Mouse (Mus musculus) neural tube, embryonic 10.5 days (tissue): ENCODE measurements around the gene Fyn.

Source experiments
- DNase-seq: peaks from one replicate; pipeline ENCODE4 v3.0.0-alpha.2; 2017; ENCODE audit warnings: low spot score; ENCODE audit errors: extremely low spot score

Gene Fyn

GRCm38 (mm10) chr10:39563552-39564223, 195.0 kb downstream of the Fyn start:
- DNase-seq: no peak

DNA sequence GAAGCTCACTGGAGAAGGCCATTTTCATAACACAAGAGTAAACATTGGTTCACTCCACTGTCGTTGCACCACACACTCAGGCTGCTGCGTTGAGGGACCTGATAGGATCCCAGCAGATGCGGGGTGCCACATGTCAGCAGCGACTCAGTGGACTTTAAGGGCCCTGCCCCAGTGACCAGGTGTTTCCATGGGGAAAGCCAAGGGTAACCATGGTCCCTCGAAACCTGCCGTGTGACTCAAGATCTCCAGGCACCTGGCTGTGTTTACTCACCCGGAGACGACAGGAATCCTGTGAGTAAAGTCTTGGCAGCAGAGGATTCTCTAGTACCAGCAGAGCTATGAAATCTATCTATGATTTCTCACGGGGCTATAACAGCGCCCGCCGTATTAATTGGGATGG, 198.2 kb downstream of the Fyn start:
- no peak for DNase-seq

DNA sequence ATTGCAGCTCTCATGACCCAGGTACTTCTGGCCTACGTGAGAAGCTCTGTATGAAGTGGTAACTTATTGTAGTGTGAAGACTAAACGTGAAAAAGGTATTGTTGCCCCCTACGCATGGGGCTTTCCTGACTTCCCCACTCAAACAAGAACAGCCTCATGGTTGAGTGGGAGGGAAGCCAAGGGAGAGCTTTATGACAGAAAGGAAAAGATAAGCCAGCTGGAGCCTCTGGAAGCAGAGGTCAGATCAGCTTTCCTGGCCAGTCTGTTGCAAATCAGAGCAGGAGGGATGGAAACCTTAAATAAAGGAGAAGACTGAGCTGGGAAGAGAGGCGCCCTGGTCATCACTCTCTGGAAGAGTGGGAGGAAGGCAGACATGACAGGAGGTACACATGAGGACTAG, 200.3 kb downstream of the Fyn start:
- no peak for DNase-seq

- no peak for DNase-seq
Measured at GRCm38 (mm10) chr10:39571011-39571410, 202.4 kb downstream of the Fyn start.

DNA sequence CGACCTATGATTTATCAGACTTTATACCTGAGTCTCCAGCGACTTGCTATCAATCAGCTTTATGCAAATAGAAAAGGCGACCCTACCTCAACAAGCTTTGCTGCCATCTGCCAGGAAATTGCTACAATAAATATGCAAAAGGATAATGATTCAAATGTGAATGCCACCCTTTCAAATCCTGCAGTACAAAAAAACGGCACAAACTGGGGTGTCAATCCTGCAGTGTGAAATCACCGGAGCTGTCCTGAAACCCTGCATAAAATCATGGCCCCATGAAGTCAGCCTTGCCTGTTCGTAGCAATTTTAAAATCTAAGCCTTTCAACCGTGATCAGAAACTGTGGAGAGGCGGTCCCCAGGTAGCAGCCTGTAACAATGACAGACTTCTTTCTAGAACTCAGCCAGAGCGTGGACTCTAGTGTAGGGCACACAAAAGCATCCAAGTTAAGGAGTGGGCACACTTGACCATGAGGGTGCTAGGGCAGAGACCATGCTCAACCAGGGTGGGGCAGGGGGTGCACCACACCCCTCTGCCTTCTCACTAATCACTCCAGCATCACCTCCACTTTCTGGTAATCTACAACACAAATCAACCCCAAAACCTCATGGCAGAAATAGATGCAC, 203.5 kb downstream of the Fyn start:
- no peak for DNase-seq

- no peak for DNase-seq
Measured at GRCm38 (mm10) chr10:39572672-39573051, 204.0 kb downstream of the Fyn start.

DNA sequence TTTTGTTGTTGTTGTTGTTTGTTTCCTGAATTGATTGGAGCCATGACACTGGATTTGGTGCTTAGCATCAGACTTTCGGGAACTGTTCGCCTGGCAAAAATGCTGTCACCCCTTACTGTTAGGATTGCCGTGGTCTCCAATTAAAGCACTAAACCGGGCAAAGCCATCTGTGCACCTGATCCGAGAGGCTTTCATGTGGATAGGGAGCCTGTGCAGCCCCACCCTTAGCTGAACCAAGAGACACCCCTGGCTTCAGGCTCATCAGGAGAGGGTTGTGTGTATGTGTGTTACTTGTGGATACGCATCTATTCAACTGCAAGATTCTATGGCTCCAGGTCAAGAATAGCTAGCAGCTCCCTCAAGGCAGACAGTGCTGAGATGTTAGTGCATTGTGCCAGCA, 207.8 kb downstream of the Fyn start:
- no peak for DNase-seq

GRCm38 (mm10) chr10:39580477-39580876, 211.8 kb downstream of the Fyn start:
- no peak for DNase-seq

- no peak for DNase-seq
Measured at GRCm38 (mm10) chr10:39582385-39582784, 213.7 kb downstream of the Fyn start.

DNA sequence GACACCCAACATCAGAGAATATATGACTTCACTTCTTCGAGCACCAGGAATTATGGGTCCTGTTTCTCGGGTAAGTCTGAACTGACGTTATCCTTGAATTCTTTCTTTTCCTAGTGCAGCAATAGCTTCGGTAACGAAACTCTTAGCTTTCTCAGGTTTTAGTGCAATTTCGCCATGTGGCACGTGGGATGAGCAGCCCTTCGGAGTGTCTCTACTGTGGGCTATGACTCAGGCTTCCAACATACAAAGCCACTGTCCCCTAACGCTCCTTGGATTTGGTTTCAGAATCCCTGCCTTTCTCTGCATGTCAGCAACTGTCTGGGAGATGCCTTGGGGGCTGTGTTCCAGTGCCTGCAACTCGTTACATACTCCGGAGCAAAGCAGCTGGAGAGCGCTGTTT, 215.1 kb downstream of the Fyn start:
- DNase-seq: no peak

DNA sequence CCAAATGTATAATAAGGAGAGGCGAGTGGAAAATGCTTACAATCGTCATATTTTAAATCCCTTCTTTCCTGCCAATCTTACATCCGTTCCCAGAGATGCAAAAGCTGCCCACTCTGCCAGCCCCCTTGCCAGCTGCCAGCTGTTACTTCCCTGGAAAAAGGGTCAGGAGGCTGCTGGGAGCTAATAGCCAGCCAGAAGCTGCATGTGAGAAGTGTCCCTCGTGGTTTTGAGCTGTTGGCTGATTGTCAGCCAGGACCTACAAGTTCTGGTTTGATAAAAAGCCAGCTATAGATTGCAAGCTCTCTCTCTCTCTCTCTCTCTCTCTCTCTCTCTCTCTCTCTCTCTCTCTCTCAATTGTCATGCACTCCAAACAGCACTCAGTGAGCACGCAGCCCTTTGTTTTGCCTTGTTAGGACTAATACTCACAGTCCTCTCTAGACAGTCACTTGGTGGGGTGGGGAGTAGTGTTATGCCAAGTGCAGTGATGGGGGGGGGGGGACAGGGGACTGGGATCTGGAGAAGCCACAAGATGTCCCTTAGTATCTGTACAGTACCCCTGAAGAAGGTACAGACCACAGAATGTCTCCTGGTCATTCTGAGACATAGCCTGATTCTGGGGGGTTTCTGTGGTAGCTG, 218.8 kb downstream of the Fyn start:
- DNase-seq: no peak

- DNase-seq: no peak
Measured at GRCm38 (mm10) chr10:39587973-39588746, 219.5 kb downstream of the Fyn start.

- no peak for DNase-seq
Measured at GRCm38 (mm10) chr10:39589765-39590546, 221.3 kb downstream of the Fyn start.

- DNase-seq: no peak
Measured at GRCm38 (mm10) chr10:39590629-39591028, 222.0 kb downstream of the Fyn start.

- no peak for DNase-seq
Measured at GRCm38 (mm10) chr10:39592501-39592900, 223.8 kb downstream of the Fyn start.

- no peak for DNase-seq
Measured at GRCm38 (mm10) chr10:39594716-39595115, 226.1 kb downstream of the Fyn start.

DNA sequence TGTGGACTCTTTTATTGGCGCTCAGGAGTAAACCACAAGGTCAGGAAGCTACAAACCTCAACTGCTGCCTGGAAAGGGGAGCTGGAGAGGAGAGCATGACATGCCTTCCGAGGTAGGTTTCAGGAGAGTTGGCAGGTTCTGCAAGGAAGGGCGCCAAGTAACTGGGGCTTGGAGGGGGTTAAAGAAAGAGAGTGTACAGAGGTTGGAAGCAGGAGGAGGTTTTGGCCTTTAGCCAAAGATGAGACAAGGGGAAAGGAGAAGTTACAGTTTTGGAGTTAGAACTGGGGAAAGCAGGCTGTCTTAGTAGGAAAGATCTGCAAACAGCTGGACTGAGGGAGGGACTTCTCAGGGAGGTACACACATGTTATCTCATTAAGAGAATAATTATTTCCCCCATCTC, 227.2 kb downstream of the Fyn start:
- no peak for DNase-seq

DNA sequence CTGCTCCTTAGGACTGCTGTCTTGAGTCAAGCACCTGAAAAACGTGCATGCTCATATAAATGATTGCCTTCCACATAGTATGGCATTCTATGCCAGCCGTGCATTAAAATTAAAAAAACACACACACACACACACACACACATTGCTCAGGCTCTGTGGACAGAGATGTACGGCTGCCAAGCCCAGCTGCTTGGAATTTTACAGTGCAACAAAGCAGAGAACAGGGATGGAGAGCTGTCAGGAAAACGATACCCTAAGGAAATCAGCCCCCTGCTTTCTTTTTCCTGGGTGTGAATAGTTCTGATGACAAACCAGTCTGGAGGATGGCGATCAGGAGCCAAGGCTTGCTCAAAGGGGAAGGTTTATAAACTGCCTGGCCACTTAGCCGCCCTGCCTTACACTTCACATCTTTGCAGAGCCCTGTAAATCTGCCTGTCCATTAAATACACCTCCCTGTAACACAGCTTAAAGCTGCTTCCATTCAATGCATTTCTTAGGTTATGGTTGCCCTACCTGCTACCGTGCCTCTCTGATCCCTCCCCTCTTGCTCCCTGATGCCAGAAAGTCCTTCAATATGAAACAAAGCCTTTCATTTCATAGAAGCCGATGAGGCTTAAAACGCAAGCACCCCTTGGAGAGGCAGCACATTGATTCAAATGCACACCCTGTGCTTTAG, 228.6 kb downstream of the Fyn start:
- DNase-seq: no peak

- DNase-seq: no peak
Measured at GRCm38 (mm10) chr10:39597792-39598183, 229.1 kb downstream of the Fyn start.

DNA sequence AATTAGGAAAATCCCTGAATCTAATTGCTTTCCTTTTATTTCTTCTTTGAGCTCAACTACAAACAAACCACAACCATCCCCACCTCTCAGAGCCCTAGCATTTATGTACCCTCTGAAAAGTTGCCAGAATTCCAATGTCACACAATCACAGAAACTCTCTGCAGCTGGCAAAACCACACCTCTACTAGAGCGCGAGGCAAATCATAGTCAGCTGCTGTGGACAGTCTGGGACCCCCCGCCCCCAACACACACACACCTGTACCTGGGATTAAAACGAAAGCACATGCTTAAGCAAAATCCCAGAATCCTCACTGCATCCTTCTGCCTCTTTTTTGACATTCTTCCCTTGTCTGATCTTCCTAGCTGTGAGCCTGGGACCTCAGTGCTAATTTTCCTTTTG, 230.9 kb downstream of the Fyn start:
- no peak for DNase-seq

DNA sequence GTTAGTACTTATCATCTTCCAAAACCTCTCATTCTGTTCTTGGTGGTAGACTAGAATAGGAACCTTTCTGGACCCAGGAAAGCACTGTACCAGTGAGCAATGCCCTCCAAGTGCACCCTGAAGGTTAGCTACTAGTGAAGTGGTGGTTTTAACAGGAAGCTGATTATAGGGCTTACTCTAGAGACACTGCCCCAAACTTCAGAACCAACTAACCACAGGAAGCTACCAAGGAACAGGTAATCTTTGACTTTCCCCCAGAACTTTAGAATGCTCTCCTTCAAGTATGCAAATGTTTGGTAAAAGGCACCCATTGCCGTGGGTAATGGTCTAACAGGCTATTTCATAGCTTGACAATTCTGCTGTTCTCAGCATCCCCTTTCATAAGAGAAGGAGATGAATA, 231.5 kb downstream of the Fyn start:
- no peak for DNase-seq
